Mouse (Mus musculus) limb, embryonic 12.5 days (tissue): Measurements from ENCODE around the gene Spaca9. TPM values are rescaled to one million over a fixed set of nuclear protein-coding genes. Genes with fewer than 3 reads are reported as not detected.

Experiments used
- ATAC-seq: fragments of 200-750 bp; cut with Nextera tagmentation; 2 replicates; pipeline ENCODE4 v1.8.0; 2017; ENCODE audit warnings: low read depth, moderate TSS enrichment; ENCODE audit not compliant: insufficient number of reproducible peaks, insufficient read depth, low FRiP score, low TSS enrichment
- H3K27ac ChIP-seq: fragments of 300-500 bp; sonication (generic); 2 replicates; pipeline ENCODE4 v1.5.1; 2016; ENCODE audit warnings: mild to moderate bottlenecking, moderate library complexity
- H3K27me3 ChIP-seq: fragments of 300-500 bp; sonication (generic); 2 replicates; pipeline ENCODE4 v1.6.1; 2016; ENCODE audit warnings: mild to moderate bottlenecking, moderate library complexity
- H3K36me3 ChIP-seq: fragments of 300-500 bp; sonication (generic); 2 replicates; pipeline ENCODE4 v1.6.1; 2016; ENCODE audit warnings: mild to moderate bottlenecking, moderate library complexity
- H3K4me1 ChIP-seq: fragments of 300-500 bp; sonication (generic); replicated peaks from 2 replicates; pipeline ENCODE4 v1.6.1; 2016
- H3K4me2 ChIP-seq: fragments of 300-500 bp; sonication (generic); 2 replicates; pipeline ENCODE4 v1.6.1; 2016; ENCODE audit warnings: mild to moderate bottlenecking, moderate library complexity
- H3K4me3 ChIP-seq: fragments of 300-500 bp; sonication (generic); replicated peaks from 2 replicates; pipeline ENCODE4 v1.5.1; 2016; ENCODE audit warnings: mild to moderate bottlenecking
- H3K9ac ChIP-seq: fragments of 300-500 bp; sonication (generic); replicated peaks from 2 replicates; pipeline ENCODE4 v1.6.1; 2016; ENCODE audit warnings: mild to moderate bottlenecking, moderate library complexity
- H3K9me3 ChIP-seq: fragments of 300-500 bp; sonication (generic); 2 replicates; pipeline ENCODE4 v1.6.1; 2016; ENCODE audit warnings: mild to moderate bottlenecking, moderate library complexity
- WGBS: fragments of 180-500 bp; shearing (Covaris S2); methylation state at CpG from one replicate; pipeline ENCODE4 v1.1.7; 2016; 5-methylcytosine and 5-hydroxymethylcytosine counted together
- polyA plus RNA-seq: library from polyadenylated mRNA; unstranded; fragments of >200 nt; fragmentation: Nextera tagmentation; extraction: Ambion mirVana; gene quantifications from 2 replicates; pipeline ENCODE4 v1.2.1, GENCODE M21; 2016

Spaca9 gene
- polyA plus RNA-seq, 1 experiment from 2014 or later = 0.76 TPM

- ATAC-seq = no peak
- Histone ChIP-seq H3K27ac (peak overlapping the region; percentile 66; the same call in 1 of the 2 replicates), H3K9ac (no peak overlapping the region), H3K4me1 (peaks cover 29% of the 10 kb centered on the region), H3K4me3 (no peak overlapping the region), H3K4me2 (no peak overlapping the region), H3K9me3 (no peaks in the 10 kb centered on the region), H3K36me3 (no peaks in the 10 kb centered on the region), H3K27me3 (peaks cover 9% of the 10 kb centered on the region; the same call in 1 of the 2 replicates)
- 32% methylated on average over 6 of the region's 6 CpGs for WGBS
Measured at GRCm38 (mm10) chr2:28706787-28707186, 7.3 kb upstream of the Spaca9 start.

GRCm38 (mm10) chr2:28706106-28706636 lies 6.6 kb upstream of the Spaca9 start:
- Histone ChIP-seq H3K27ac (0 out of 2 replicates have a peak overlapping the region, but pooled peaks have one; percentile 31), H3K9ac (0 out of 2 replicates have a peak overlapping the region, but pooled peaks have one; percentile 32), H3K9me3 (no peaks in the 10 kb centered on the region), H3K4me1 (peaks cover 28% of the 10 kb centered on the region), H3K36me3 (no peaks in the 10 kb centered on the region), H3K4me3 (no peak overlapping the region), H3K4me2 (no peak overlapping the region), H3K27me3 (peaks cover 11% of the 10 kb centered on the region; the same call in 1 of the 2 replicates)
- no peak for ATAC-seq
- WGBS = 26% methylated on average over 8 of the region's 8 CpGs

- no peaks in the 10 kb centered on the region for H3K9me3 ChIP-seq
- 68% methylated on average over 8 of the region's 8 CpGs for WGBS
- no peak for ATAC-seq
- H3K4me1 ChIP-seq = peaks cover 26% of the 10 kb centered on the region
- H3K27me3 ChIP-seq = 0 out of 2 replicates have a peak, but pooled peaks cover 4% of the 10 kb centered on the region
- no peak overlapping the region for H3K4me2 ChIP-seq
- no peak overlapping the region for H3K27ac ChIP-seq
- no peaks in the 10 kb centered on the region for H3K36me3 ChIP-seq
- no peak overlapping the region for H3K4me3 ChIP-seq
- no peak overlapping the region for H3K9ac ChIP-seq
Measured at GRCm38 (mm10) chr2:28701646-28702262, 2.2 kb upstream of the Spaca9 start.

- 74% methylated on average over 5 of the region's 5 CpGs for WGBS
- no peak overlapping the region for H3K9ac ChIP-seq
Measured at GRCm38 (mm10) chr2:28698566-28698965, 961 bp downstream of the Spaca9 start.

GRCm38 (mm10) chr2:28692692-28693091 lies 6.8 kb downstream of the Spaca9 start:
- Histone ChIP-seq H3K9ac (no peak overlapping the region), H3K4me1 (no peaks in the 10 kb centered on the region), H3K27ac (no peak overlapping the region), H3K4me3 (no peak overlapping the region), H3K9me3 (no peaks in the 10 kb centered on the region), H3K4me2 (no peak overlapping the region), H3K27me3 (no peaks in the 10 kb centered on the region), H3K36me3 (peaks cover 14% of the 10 kb centered on the region)
- WGBS = 75% methylated on average over 9 of the region's 9 CpGs
- ATAC-seq = no peak

More at GRCm38 (mm10) chr2:28698566-28698965, 961 bp downstream of the Spaca9 start:
- no peak for ATAC-seq
- Histone ChIP-seq H3K9me3 (no peaks in the 10 kb centered on the region), H3K4me1 (peaks cover 11% of the 10 kb centered on the region), H3K27ac (no peak overlapping the region), H3K36me3 (no peaks in the 10 kb centered on the region), H3K27me3 (0 out of 2 replicates have a peak, but pooled peaks cover 4% of the 10 kb centered on the region), H3K4me2 (no peak overlapping the region), H3K4me3 (no peak overlapping the region)

- ATAC-seq = no peak
- WGBS = 49% methylated on average over 3 of the region's 3 CpGs
Measured at GRCm38 (mm10) chr2:28688431-28688830, 11.1 kb downstream of the Spaca9 start.

GRCm38 (mm10) chr2:28685895-28686294 lies 13.6 kb downstream of the Spaca9 start:
- WGBS = 88% methylated on average over 7 of the region's 7 CpGs
- Histone ChIP-seq H3K4me1 (no peaks in the 10 kb centered on the region), H3K4me3 (no peak overlapping the region), H3K9ac (no peak overlapping the region), H3K27ac (no peak overlapping the region), H3K27me3 (no peaks in the 10 kb centered on the region), H3K9me3 (no peaks in the 10 kb centered on the region), H3K4me2 (no peak overlapping the region), H3K36me3 (peaks cover 82% of the 10 kb centered on the region)
- ATAC-seq = no peak

More at GRCm38 (mm10) chr2:28688431-28688830, 11.1 kb downstream of the Spaca9 start:
- Histone ChIP-seq H3K4me2 (no peak overlapping the region), H3K9me3 (no peaks in the 10 kb centered on the region), H3K36me3 (peaks cover 57% of the 10 kb centered on the region), H3K4me1 (no peaks in the 10 kb centered on the region), H3K4me3 (no peak overlapping the region), H3K27ac (no peak overlapping the region), H3K27me3 (no peaks in the 10 kb centered on the region), H3K9ac (no peak overlapping the region)

GRCm38 (mm10) chr2:28681718-28682117 lies 17.8 kb downstream of the Spaca9 start:
- Histone ChIP-seq H3K27me3 (no peaks in the 10 kb centered on the region), H3K36me3 (peaks cover 97% of the 10 kb centered on the region), H3K9me3 (no peaks in the 10 kb centered on the region), H3K4me3 (no peak overlapping the region), H3K9ac (no peak overlapping the region), H3K4me2 (no peak overlapping the region), H3K4me1 (no peaks in the 10 kb centered on the region), H3K27ac (no peak overlapping the region)
- 92% methylated on average over 4 of the region's 4 CpGs for WGBS
- ATAC-seq = no peak

- no peaks in the 10 kb centered on the region for H3K4me1 ChIP-seq
- H3K4me2 ChIP-seq = no peak overlapping the region
- H3K27me3 ChIP-seq = no peaks in the 10 kb centered on the region
- H3K4me3 ChIP-seq = no peak overlapping the region
- H3K27ac ChIP-seq = no peak overlapping the region
- no peak for ATAC-seq
- peaks cover 97% of the 10 kb centered on the region for H3K36me3 ChIP-seq
- H3K9ac ChIP-seq = no peak overlapping the region
- no peaks in the 10 kb centered on the region for H3K9me3 ChIP-seq
- WGBS = 44% methylated on average over 4 of the region's 4 CpGs
Measured at GRCm38 (mm10) chr2:28680710-28681109, 18.8 kb downstream of the Spaca9 start.

GRCm38 (mm10) chr2:28676005-28676404 lies 23.5 kb downstream of the Spaca9 start:
- Histone ChIP-seq H3K27me3 (no peaks in the 10 kb centered on the region), H3K36me3 (peaks cover 93% of the 10 kb centered on the region), H3K9ac (no peak overlapping the region), H3K4me3 (no peak overlapping the region), H3K9me3 (no peaks in the 10 kb centered on the region), H3K4me1 (no peaks in the 10 kb centered on the region), H3K4me2 (no peak overlapping the region), H3K27ac (no peak overlapping the region)
- no peak for ATAC-seq
- 90% methylated on average over 8 of the region's 8 CpGs for WGBS

- H3K27me3 ChIP-seq = no peaks in the 10 kb centered on the region
- no peak overlapping the region for H3K9ac ChIP-seq
- peaks cover 6% of the 10 kb centered on the region for H3K4me1 ChIP-seq
- WGBS = 84% methylated on average over 2 of the region's 2 CpGs
- H3K4me2 ChIP-seq = no peak overlapping the region
- no peaks in the 10 kb centered on the region for H3K9me3 ChIP-seq
- no peak for ATAC-seq
- peaks cover 93% of the 10 kb centered on the region for H3K36me3 ChIP-seq
- no peak overlapping the region for H3K4me3 ChIP-seq
- H3K27ac ChIP-seq = no peak overlapping the region
Measured at GRCm38 (mm10) chr2:28671438-28671837, 28.1 kb downstream of the Spaca9 start.
